Mouse (Mus musculus) midbrain, embryonic 11.5 days (tissue): Measurements from ENCODE around the gene Dnajb2. TPM values are rescaled to one million over a fixed set of nuclear protein-coding genes. Genes with fewer than 3 reads are reported as not detected.

Experiments used
- ATAC-seq: fragments of 200-750 bp; cut with Nextera tagmentation; 2 replicates; pipeline ENCODE4 v1.8.0; 2017; ENCODE audit warnings: moderate TSS enrichment, moderate library complexity; ENCODE audit not compliant: low FRiP score
- DNase-seq: peaks from one replicate; pipeline ENCODE4 v3.0.0; 2015; ENCODE audit warnings: low spot score; ENCODE audit errors: missing footprints
- H3K27ac ChIP-seq: fragments of 300-500 bp; sonication (generic); 2 replicates; pipeline ENCODE4 v1.5.1; 2014; ENCODE audit warnings: low read depth, low read length
- H3K27me3 ChIP-seq: fragments of 300-500 bp; sonication (generic); 2 replicates; pipeline ENCODE4 v1.6.1; 2014; ENCODE audit warnings: mild to moderate bottlenecking, low read length, moderate library complexity, mixed read lengths; ENCODE audit not compliant: control insufficient read depth, insufficient read depth
- H3K36me3 ChIP-seq: fragments of 300-500 bp; sonication (generic); 2 replicates; pipeline ENCODE4 v1.6.1; 2014; ENCODE audit warnings: mild to moderate bottlenecking, low read length, moderate library complexity, mixed read lengths; ENCODE audit not compliant: control insufficient read depth, insufficient read depth
- H3K4me1 ChIP-seq: fragments of 300-500 bp; sonication (generic); 2 replicates; pipeline ENCODE4 v1.6.1; 2014; ENCODE audit warnings: low read length; ENCODE audit not compliant: control insufficient read depth, insufficient read depth
- H3K4me2 ChIP-seq: fragments of 300-500 bp; sonication (generic); 2 replicates; pipeline ENCODE4 v1.6.1; 2014; ENCODE audit warnings: mild to moderate bottlenecking, moderate library complexity
- H3K4me3 ChIP-seq: fragments of 300-500 bp; sonication (generic); 2 replicates; pipeline ENCODE4 v1.5.1; 2014; ENCODE audit warnings: low read depth, low read length
- H3K9ac ChIP-seq: fragments of 300-500 bp; sonication (generic); 2 replicates; pipeline ENCODE4 v1.6.1; 2014; ENCODE audit warnings: low read length
- H3K9me3 ChIP-seq: fragments of 300-500 bp; sonication (generic); 2 replicates; pipeline ENCODE4 v1.6.1; 2016; ENCODE audit warnings: low read length; ENCODE audit not compliant: control insufficient read depth
- WGBS: fragments of 180-500 bp; shearing (Covaris S2); extraction: QIAGEN DNeasy Blood & Tissue Kit; methylation state at CpG from one replicate; pipeline ENCODE4 v1.1.7; 2014; 5-methylcytosine and 5-hydroxymethylcytosine counted together
- polyA plus RNA-seq: library from polyadenylated mRNA; unstranded; fragments of >200 nt; fragmentation: Nextera tagmentation; extraction: Ambion mirVana; gene quantifications from 2 replicates; pipeline ENCODE4 v1.2.1, GENCODE M21; 2014

The Dnajb2 gene
- polyA plus RNA-seq, 1 experiment from 2014 or later = 15.9 TPM

DNA sequence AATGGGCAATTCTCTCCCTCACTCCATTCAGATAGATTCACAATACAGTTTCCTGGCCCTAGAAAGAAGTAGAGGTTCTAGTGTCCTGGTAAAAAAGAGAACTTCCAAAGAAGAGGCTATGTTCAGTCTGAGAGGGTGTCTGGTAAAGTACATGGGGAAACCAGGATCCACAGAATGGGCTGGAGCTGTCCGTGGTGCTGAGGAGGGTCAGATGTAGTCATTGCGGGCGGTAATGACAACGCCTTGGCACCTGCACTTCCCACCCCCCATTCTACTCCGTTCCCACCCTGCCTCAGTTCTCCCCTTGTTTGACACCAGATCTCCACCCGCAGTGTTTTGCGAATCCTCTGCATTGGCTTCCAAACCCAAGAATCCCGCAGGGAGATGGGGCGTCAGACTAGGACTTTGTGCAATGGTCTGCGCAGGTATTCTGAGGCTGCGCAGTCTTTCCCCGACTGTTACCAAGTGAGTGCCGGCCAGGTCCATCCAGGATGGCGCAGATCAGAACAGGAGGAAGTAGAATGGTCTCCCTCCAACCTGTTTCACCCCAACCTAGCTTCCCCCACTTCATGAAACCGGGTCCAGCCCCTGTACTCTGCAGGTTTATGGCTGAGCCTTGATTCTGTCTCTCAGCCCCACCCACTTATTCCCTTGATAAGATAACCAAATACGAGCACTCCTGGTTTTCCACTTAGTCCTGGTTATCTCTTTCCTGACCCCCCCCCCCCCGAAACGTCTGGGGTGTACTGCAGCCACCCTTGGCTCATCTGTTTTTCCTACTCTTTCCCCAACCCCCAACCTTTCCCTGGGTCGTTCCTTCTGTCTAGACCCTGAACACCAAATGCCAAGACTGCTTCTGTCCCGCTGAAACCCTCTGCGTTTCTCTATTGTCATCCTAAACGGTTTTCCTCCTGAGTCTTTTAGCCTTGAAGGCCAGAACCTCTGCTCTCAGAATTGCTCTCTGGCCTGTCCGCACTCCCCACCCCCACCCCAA, 41.3 kb downstream of the Dnajb2 start:
- Histone ChIP-seq H3K9ac (peak overlapping the region; percentile 18; the same call in 1 of the 2 replicates), H3K4me3 (peak overlapping the region; percentile 24), H3K9me3 (no peaks in the 10 kb centered on the region), H3K4me1 (no peaks in the 10 kb centered on the region), H3K27ac (no peak overlapping the region), H3K27me3 (peaks cover 12% of the 10 kb centered on the region), H3K4me2 (peak overlapping the region; percentile 37), H3K36me3 (no peaks in the 10 kb centered on the region)
- WGBS = 4% methylated on average over 23 of the region's 23 CpGs
- ATAC-seq = no peak; the same call in 1 of the 2 replicates
- DNase-seq = peak; percentile 93

DNA sequence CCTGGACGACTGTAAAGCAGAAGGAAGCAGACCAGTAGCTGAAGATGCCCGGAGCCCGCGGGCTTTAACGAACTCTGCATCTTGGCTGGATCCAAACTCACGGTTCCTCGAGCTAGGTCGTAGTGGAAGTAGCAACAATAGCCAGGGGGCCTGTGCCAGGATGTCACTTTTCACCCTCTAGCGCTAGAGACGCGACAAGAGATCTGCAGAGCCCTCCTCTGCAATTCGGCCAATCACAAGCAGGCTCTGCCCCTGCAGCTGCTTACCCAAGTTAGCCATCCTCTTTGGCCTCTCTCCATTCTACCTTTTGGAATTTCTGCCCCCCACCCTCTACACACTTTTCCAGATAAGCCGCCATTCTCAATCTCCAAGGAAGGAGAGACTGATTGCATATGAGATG, 42.0 kb downstream of the Dnajb2 start, which contains the start of gene Resp18:
Gene Resp18 (minus strand): TSS at position 188 of the 400 bp plus-strand sequence.
- peak within 1 kb of the TSS; percentile 18; the same call in 1 of the 2 replicates for H3K9ac ChIP-seq
- no peak for ATAC-seq
- 8% methylated on average over 13 of the region's 13 CpGs for WGBS

DNA sequence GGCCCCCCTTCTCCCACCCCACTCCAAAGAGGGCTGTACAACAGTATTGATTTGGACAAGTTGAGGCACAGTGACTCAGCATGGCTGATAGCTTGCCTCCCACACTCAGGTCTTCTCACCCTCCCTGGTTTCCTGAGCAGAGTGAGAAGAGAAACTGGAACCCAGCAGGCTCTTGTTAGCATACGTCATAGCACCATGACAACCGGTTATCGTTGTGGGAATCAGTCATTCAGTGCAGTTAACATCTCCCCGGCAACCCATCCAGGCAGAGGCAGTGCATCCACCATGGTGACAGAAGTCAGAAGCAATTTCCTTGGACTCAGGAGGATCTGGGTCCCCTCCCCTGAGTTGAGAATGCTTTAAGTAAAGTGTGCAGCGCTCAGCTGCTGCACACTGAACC, 46.8 kb downstream of the Dnajb2 start:
- no peak for DNase-seq
- Histone ChIP-seq H3K4me2 (no peak overlapping the region), H3K27me3 (peaks cover 4% of the 10 kb centered on the region), H3K9me3 (no peaks in the 10 kb centered on the region), H3K9ac (no peak overlapping the region), H3K4me1 (no peaks in the 10 kb centered on the region), H3K36me3 (no peaks in the 10 kb centered on the region), H3K27ac (no peak overlapping the region), H3K4me3 (no peak overlapping the region)
- 78% methylated on average over 5 of the region's 5 CpGs for WGBS
- ATAC-seq = no peak

More for the DNA sequence above, 42.0 kb downstream of the Dnajb2 start, which contains the start of gene Resp18:
- no peaks in the 10 kb centered on the region for H3K9me3 ChIP-seq
- no peak within 1 kb of the TSS for H3K27ac ChIP-seq
- H3K4me3 ChIP-seq = peak within 1 kb of the TSS; percentile 24
- H3K4me1 ChIP-seq = no peaks in the 10 kb centered on the region
- peak within 1 kb of the TSS; percentile 37 for H3K4me2 ChIP-seq
- no peak for DNase-seq
- H3K27me3 ChIP-seq = peaks cover 12% of the 10 kb centered on the region
- H3K36me3 ChIP-seq = no peaks in the 10 kb centered on the region

- WGBS = 86% methylated on average over 7 of the region's 7 CpGs
- Histone ChIP-seq H3K36me3 (no peaks in the 10 kb centered on the region), H3K4me2 (no peak overlapping the region), H3K4me3 (no peak overlapping the region), H3K27me3 (no peaks in the 10 kb centered on the region), H3K9ac (no peak overlapping the region), H3K9me3 (no peaks in the 10 kb centered on the region), H3K4me1 (peaks cover 12% of the 10 kb centered on the region), H3K27ac (no peak overlapping the region)
- DNase-seq (no peak), ATAC-seq (no peak)
Observed at GRCm38 (mm10) chr1:75284911-75285310, 48.7 kb downstream of the Dnajb2 start.

DNA sequence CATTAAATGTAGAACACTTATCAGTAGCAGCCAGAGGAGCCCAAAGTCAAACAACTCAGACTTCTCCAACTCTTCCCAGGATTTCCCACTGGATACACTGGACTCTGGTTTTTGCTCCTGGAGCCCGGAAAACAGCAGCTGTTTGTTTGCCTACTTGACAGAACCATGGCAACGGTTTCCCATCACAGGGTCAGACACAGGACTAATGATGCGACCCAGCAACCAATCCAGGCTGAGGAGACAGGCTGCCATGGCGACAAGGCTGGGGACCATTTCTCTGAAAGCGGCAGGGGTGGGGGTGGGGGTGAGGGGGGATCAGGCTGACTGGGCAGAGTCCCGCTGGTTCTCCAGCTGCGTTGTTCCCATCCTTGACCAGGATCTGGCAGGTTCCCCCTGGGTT, 53.2 kb downstream of the Dnajb2 start:
- Histone ChIP-seq H3K27me3 (no peaks in the 10 kb centered on the region), H3K9ac (no peak overlapping the region), H3K9me3 (no peaks in the 10 kb centered on the region), H3K4me1 (peaks cover 14% of the 10 kb centered on the region), H3K4me3 (no peak overlapping the region), H3K4me2 (peak overlapping the region; percentile 15; the same call in 1 of the 2 replicates), H3K27ac (peak overlapping the region; percentile 25), H3K36me3 (no peaks in the 10 kb centered on the region)
- peak; percentile 91 for DNase-seq
- peak; percentile 96 for ATAC-seq
- 5% methylated on average over 7 of the region's 7 CpGs for WGBS

- DNase-seq (peak; percentile 88), ATAC-seq (peak; percentile 25; the same call in 1 of the 2 replicates)
- Histone ChIP-seq H3K4me2 (peak overlapping the region; percentile 15; the same call in 1 of the 2 replicates), H3K9me3 (no peaks in the 10 kb centered on the region), H3K27me3 (no peaks in the 10 kb centered on the region), H3K27ac (peak overlapping the region; percentile 25), H3K4me3 (no peak overlapping the region), H3K9ac (no peak overlapping the region), H3K36me3 (no peaks in the 10 kb centered on the region), H3K4me1 (peaks cover 14% of the 10 kb centered on the region)
- 46% methylated on average over 8 of the region's 8 CpGs for WGBS
Observed at GRCm38 (mm10) chr1:75289888-75290431, 53.8 kb downstream of the Dnajb2 start.

DNA sequence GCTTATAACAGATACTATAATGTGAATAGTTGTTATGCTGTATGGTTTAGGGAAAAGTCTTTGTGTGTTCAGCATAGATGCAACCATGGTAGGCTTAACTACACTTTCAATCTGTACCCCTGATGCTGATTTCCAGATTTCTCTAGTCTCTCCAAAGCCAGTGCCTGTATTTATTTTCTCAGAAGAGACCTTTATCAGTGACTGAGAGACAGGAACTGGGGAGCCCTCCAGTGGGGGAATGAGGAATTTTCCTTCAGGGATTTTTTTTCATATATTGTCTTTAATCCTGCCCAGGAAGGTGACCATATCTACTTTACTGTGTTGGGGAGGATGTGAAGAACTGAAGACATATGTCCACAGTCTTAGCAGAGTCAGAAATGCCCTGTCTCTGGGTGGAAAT, 54.4 kb downstream of the Dnajb2 start:
- Histone ChIP-seq H3K4me2 (no peak overlapping the region), H3K9ac (no peak overlapping the region), H3K4me1 (peaks cover 14% of the 10 kb centered on the region), H3K9me3 (no peaks in the 10 kb centered on the region), H3K36me3 (no peaks in the 10 kb centered on the region), H3K27me3 (no peaks in the 10 kb centered on the region), H3K4me3 (no peak overlapping the region), H3K27ac (no peak overlapping the region; the same call in 1 of the 2 replicates)
- peak; percentile 92 for DNase-seq
- ATAC-seq = peak; percentile 30; the same call in 1 of the 2 replicates

DNA sequence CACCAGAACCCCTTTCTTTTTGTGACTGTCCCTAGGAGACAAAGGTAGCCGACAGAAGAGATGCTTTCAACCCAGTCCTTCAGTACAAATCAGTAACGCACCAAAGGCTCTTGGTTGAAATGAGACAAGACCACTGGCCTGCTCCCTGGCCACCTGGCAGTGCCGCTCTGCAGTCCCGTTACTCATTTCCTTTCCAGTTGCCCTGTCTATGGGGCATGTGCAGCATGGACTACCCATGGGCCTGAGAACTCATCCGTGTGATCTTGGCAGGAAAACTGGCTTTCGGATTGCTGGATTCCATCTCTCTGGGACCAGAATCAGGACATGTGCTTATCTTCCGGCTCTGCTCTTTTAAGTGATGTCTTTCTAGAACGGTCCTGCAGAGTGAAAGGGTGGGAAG, 55.1 kb downstream of the Dnajb2 start:
- no peak overlapping the region for H3K4me3 ChIP-seq
- H3K4me1 ChIP-seq = peaks cover 14% of the 10 kb centered on the region
- H3K36me3 ChIP-seq = no peaks in the 10 kb centered on the region
- no peak overlapping the region for H3K9ac ChIP-seq
- H3K27ac ChIP-seq = no peak overlapping the region
- no peak overlapping the region for H3K4me2 ChIP-seq
- ATAC-seq = no peak
- H3K9me3 ChIP-seq = no peaks in the 10 kb centered on the region
- no peak for DNase-seq
- no peaks in the 10 kb centered on the region for H3K27me3 ChIP-seq
- 89% methylated on average over 8 of the region's 8 CpGs for WGBS
